Mouse (Mus musculus) lung, adult 2 months (tissue): ENCODE data around the gene Ckb. TPM values are rescaled to one million over a fixed set of nuclear protein-coding genes. Genes with fewer than 3 reads are reported as not detected.

Experiments
- DNase-seq: peaks from one replicate; pipeline ENCODE4 v3.0.0; 2022
- H3K4me1 ChIP-seq: fragments of 200-500 bp; 2 replicates; pipeline ENCODE4 v1.6.1; 2011; ENCODE audit warnings: low read length; ENCODE audit not compliant: control insufficient read depth, insufficient read depth
- H3K4me3 ChIP-seq: fragments of 200-500 bp; replicated peaks from 2 replicates; pipeline ENCODE3; 2011; ENCODE audit warnings: low read depth, mild to moderate bottlenecking, control low read depth, low read length; ENCODE audit errors: extremely low read depth
- CTCF ChIP-seq: fragments of 200-500 bp; IDR thresholded peaks from 2 replicates; pipeline ENCODE4 v1.5.1; 2011; ENCODE audit warnings: mild to moderate bottlenecking, low read length, control low read depth; ENCODE audit not compliant: insufficient read depth
- POLR2A ChIP-seq: fragments of 200-500 bp; IDR thresholded peaks from 2 replicates; pipeline ENCODE4 v1.6.1; 2011; ENCODE audit warnings: low read depth, mild to moderate bottlenecking, control low read depth, low read length, borderline replicate concordance; ENCODE audit errors: extremely low read depth
- WGBS: fragments of 180-500 bp; shearing (Covaris S2); methylation state at CpG from one replicate; pipeline ENCODE4 v1.1.7; 2018; 5-methylcytosine and 5-hydroxymethylcytosine counted together
- polyA plus RNA-seq: library from polyadenylated mRNA; depleted of rRNA; stranded (reverse); fragments of >200 nt; gene quantifications from 2 replicates; pipeline ENCODE4 v1.2.3, GENCODE M21; 2012

The Ckb gene
- polyA plus RNA-seq, 1 experiment, result 261 TPM

GRCm38 (mm10) chr12:111682003-111682402 is 9.9 kb upstream of the Ckb start:
- TF ChIP-seq CTCF (no peak), POLR2A (no peak)
- DNase-seq, result no peak
- Histone ChIP-seq H3K4me3 (no peak overlapping the region), H3K4me1 (peaks cover 8% of the 10 kb centered on the region)
- 76% methylated on average over 5 of the region's 5 CpGs for WGBS

DNA sequence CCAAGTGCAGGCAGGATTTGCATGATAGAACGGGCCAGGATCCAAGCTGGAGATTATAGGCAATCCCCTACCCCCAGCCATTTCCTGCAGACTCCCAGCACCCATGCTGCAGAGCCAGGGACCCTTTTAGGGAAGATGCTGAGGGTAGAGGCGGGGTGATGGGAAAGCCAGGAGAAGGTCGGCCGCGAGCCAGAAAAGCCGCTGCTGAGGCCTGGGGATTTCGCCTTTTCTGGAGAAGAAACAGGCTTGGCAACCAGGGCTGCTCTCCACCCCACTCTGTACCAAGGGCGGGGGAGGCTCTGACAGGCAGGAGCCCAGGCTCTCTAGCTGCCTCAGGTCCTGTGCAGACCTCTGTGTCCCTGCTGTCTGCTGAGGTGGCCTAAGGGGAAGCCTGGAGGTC is 9.2 kb upstream of the Ckb start:
- TF ChIP-seq POLR2A (no peak), CTCF (no peak)
- no peak for DNase-seq
- H3K4me1 ChIP-seq, result peaks cover 8% of the 10 kb centered on the region
- no peak overlapping the region for H3K4me3 ChIP-seq
- 66% methylated on average over 8 of the region's 8 CpGs for WGBS

- Histone ChIP-seq H3K4me3 (no peak overlapping the region), H3K4me1 (peaks cover 8% of the 10 kb centered on the region)
- DNase-seq, result no peak
- TF ChIP-seq CTCF (no peak), POLR2A (no peak)
- 84% methylated on average over 13 of the region's 13 CpGs for WGBS
These were observed 8.5 kb upstream of the Ckb start for GRCm38 (mm10) chr12:111680661-111681060.

GRCm38 (mm10) chr12:111678997-111679396 is 6.9 kb upstream of the Ckb start:
- H3K4me3 ChIP-seq, result no peak overlapping the region
- 41% methylated on average over 7 of the region's 7 CpGs for WGBS
- TF ChIP-seq POLR2A (no peak), CTCF (no peak)

DNA sequence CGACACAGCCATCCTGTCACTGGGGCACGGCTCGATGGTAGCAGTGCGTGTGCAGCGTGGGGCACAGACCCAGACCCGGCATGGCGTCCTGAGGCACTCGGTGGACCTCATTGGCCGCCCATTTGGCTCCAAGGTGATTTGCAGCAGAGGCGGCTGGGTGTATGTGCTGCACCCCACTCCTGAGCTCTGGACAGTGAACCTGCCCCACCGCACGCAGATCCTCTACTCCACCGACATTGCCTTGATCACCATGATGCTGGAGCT is 6.5 kb upstream of the Ckb start:
- WGBS, result 3% methylated on average over 13 of the region's 13 CpGs
- no peak for DNase-seq
- no peak for TF ChIP-seq POLR2A
- TF ChIP-seq CTCF, result no peak
- H3K4me3 ChIP-seq, result peak overlapping the region; percentile 86
- H3K4me1 ChIP-seq, result peaks cover 8% of the 10 kb centered on the region

More at GRCm38 (mm10) chr12:111678997-111679396, 6.9 kb upstream of the Ckb start:
- H3K4me1 ChIP-seq, result peaks cover 8% of the 10 kb centered on the region
- no peak for DNase-seq

GRCm38 (mm10) chr12:111677882-111678669 is 5.9 kb upstream of the Ckb start, which contains the start of gene Trmt61a:
Trmt61a (plus strand) TSS chr12:111678105.
- Histone ChIP-seq H3K4me3 (peak within 1 kb of the TSS; percentile 86), H3K4me1 (peaks cover 8% of the 10 kb centered on the region)
- DNase-seq, result peak; percentile 84
- TF ChIP-seq POLR2A (peak; percentile 77; the same call in 1 of the 2 replicates), CTCF (no peak)
- under 1% methylated on average over 51 of the region's 51 CpGs for WGBS

DNA sequence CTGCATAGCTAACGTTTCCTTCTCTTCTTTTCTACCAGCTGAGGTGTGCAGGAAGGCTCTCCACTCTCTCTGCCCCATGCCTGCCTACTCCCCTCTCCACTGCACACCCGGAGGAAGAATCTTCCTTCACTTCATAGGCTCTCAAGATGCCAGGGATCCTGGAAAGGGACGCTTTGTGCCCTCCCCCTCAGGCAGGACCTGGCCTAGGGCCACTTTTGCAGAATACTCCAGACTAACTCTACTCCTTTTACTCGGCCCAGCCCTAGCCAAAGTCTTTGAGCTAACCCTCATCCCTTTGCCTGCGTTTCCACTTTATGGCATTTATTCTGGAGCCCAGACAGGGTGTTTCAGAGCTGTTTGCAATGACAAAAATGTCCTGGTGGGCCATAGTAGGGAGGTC is 5.3 kb upstream of the Ckb start:
- no peak for DNase-seq
- 9% methylated on average over 5 of the region's 5 CpGs for WGBS
- no peak for TF ChIP-seq POLR2A

GRCm38 (mm10) chr12:111675797-111676580 is 3.9 kb upstream of the Ckb start:
- H3K4me1 ChIP-seq, result peaks cover 11% of the 10 kb centered on the region
- TF ChIP-seq CTCF (no peak), POLR2A (no peak)
- WGBS, result 80% methylated on average over 6 of the region's 6 CpGs
- no peak for DNase-seq
- no peak overlapping the region for H3K4me3 ChIP-seq

More for the DNA sequence above, 5.3 kb upstream of the Ckb start:
- Histone ChIP-seq H3K4me3 (peak overlapping the region; percentile 86), H3K4me1 (peaks cover 10% of the 10 kb centered on the region)

GRCm38 (mm10) chr12:111674850-111675486 is 2.8 kb upstream of the Ckb start:
- H3K4me3 ChIP-seq, result no peak overlapping the region
- TF ChIP-seq CTCF, result no peak
- TF ChIP-seq POLR2A, result no peak
- 66% methylated on average over 2 of the region's 2 CpGs for WGBS
- no peak for DNase-seq
- peaks cover 16% of the 10 kb centered on the region for H3K4me1 ChIP-seq
